ENCODE assay signal across 1 mouse cellular context in the genomic region with DNA sequence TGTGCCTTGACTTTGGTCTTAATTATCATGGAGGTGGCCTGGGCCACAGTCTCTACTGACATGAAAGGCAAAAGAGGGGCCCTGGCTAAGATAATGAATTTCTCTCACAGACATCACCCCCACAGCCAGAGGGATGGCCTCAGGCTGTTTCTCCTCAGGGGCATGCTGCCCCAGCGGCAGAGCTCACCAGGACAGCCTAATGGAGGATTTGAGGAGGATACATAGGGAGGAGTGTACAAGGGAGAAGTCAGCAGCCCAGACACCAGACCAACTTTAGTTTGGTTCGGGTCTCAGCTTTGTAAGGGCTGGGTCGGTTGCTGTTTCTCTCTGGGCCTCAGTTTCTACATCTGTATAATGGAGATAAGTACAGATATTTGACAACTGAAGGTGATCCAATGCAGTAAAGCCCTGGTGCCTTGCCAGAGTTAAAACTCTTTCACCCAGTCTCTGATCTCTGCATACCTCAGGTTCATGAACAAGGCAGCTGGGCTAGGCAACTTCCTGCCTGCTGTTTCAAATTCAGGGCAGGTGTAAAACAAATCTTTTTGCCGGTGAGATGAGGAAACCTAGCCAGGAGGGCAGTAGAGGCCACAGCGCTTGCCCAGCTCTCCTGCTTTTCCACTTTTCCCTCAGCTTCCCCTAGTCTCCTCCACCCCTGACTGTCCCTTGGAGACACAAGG.
TF ChIP-seq lines count a peak whose summit lies in the region.

No protein-coding gene starts in this region.

TF ChIP-seq in myocyte, 11 proteins besides CTCF, POLR2A, EP300 and RAD21 (continued from another document):
- TF ChIP-seq MYOG (IDR thresholded peaks at IDR 0.05; ENCODE audit: control insufficient read depth in 1 of 3, insufficient read depth in 1 of 3, insufficient read length in 2 of 3, low read depth in 2 of 3) = no peak
- TF ChIP-seq POLR2AphosphoS2 (IDR thresholded peaks at IDR 0.05; ENCODE audit: insufficient read length, low read depth) = no peak
- no peak for TF ChIP-seq USF1 (IDR thresholded peaks at IDR 0.05; ENCODE audit: low read depth)
- TF ChIP-seq MAX (IDR thresholded peaks at IDR 0.05; ENCODE audit: low read depth) = no peak
- TF ChIP-seq MYOD1 (IDR thresholded peaks at IDR 0.05; ENCODE audit: control insufficient read depth in 1 of 3, insufficient read length in 2 of 3, low read depth in 2 of 3) = no peak
